In the genomic region with DNA sequence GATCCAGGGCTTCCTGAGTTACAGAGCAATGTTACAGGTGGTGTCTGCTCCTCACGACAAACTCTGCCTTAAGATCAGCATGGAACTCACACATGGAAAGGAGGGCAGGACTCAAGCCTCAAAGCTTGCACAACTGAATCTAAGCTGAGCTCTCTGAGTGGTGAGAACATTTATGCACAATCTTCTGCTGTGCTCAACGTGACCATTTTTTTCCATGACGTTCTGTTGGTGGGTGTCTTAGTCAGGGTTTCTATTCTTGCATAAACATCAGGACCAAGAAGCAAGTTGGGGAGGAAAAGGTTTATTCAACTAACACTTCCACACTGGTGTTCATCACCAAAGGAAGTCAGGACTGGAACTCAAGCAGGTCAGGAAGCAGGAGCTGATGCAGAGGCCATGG, we compare ENCODE assay signal across 26 mouse cellular contexts. TPM values are rescaled to one million over a fixed set of nuclear protein-coding genes. Genes with fewer than 3 reads are reported as not detected.
DNase-seq lines count a peak whose midpoint lies in the region; ATAC-seq lines count a peak whose summit lies in the region.
"Had no signal": no experiment of that assay in that cellular context is flagged by ENCODE, and none has a peak within 500 bp of the region (broad histone marks: within the 10 kb centered on the region; RNA-seq: fewer than 3 reads in every experiment).

No protein-coding gene starts in this region.

- H3K36me3 ChIP-seq in heart, embryonic 10.5 days: no peaks in the 10 kb centered on the region
- H3K36me3 ChIP-seq in heart, embryonic 12.5 days: no peaks in the 10 kb centered on the region
- H3K36me3 ChIP-seq in lung, embryonic 15.5 days: no peaks in the 10 kb centered on the region
- H3K36me3 ChIP-seq in stomach, embryonic 15.5 days: no peaks in the 10 kb centered on the region
- H3K36me3 ChIP-seq: G1E; limb, embryonic 13.5 days; liver, embryonic 15.5 days; neural tube, embryonic 15.5 days had no signal

- no peaks in the 10 kb centered on the region for H3K9me3 ChIP-seq in heart, embryonic 10.5 days
- no peaks in the 10 kb centered on the region for H3K9me3 ChIP-seq in heart, embryonic 12.5 days (replicated peaks)
- no peaks in the 10 kb centered on the region for H3K9me3 ChIP-seq in lung, embryonic 15.5 days
- no peaks in the 10 kb centered on the region for H3K9me3 ChIP-seq in stomach, embryonic 15.5 days
- H3K9me3 ChIP-seq: limb, embryonic 13.5 days; liver, embryonic 15.5 days; neural tube, embryonic 15.5 days had no signal

- H3K9ac ChIP-seq in heart, embryonic 12.5 days: no peak overlapping the region
- H3K9ac ChIP-seq in lung, embryonic 15.5 days: no peak overlapping the region
- no peak overlapping the region for H3K9ac ChIP-seq in stomach, embryonic 15.5 days
- H3K9ac ChIP-seq: limb, embryonic 13.5 days; liver, embryonic 15.5 days; neural tube, embryonic 15.5 days had no signal

- H3K4me3 ChIP-seq in heart, embryonic 10.5 days: no peak overlapping the region
- H3K4me3 ChIP-seq in heart, embryonic 12.5 days: no peak overlapping the region
- no peak overlapping the region for H3K4me3 ChIP-seq in lung, embryonic 15.5 days
- H3K4me3 ChIP-seq in stomach, embryonic 15.5 days (replicated peaks): no peak overlapping the region
- H3K4me3 ChIP-seq: erythroblast, embryonic 14.5 days; limb, embryonic 13.5 days; liver, embryonic 15.5 days; myocyte; neural tube, embryonic 15.5 days had no signal

- H3K27me3 ChIP-seq in heart, embryonic 10.5 days (ENCODE audit: insufficient read depth, poor library complexity, severe bottlenecking): no peaks in the 10 kb centered on the region
- no peaks in the 10 kb centered on the region for H3K27me3 ChIP-seq in heart, embryonic 12.5 days (replicated peaks)
- no peaks in the 10 kb centered on the region for H3K27me3 ChIP-seq in lung, embryonic 15.5 days
- no peaks in the 10 kb centered on the region for H3K27me3 ChIP-seq in stomach, embryonic 15.5 days (replicated peaks)
- H3K27me3 ChIP-seq: limb, embryonic 13.5 days; liver, embryonic 15.5 days; neural tube, embryonic 15.5 days had no signal

- H3K4me2 ChIP-seq in heart, embryonic 12.5 days: no peak overlapping the region
- H3K4me2 ChIP-seq in lung, embryonic 15.5 days: no peak overlapping the region
- no peak overlapping the region for H3K4me2 ChIP-seq in stomach, embryonic 15.5 days
- H3K4me2 ChIP-seq: limb, embryonic 13.5 days; liver, embryonic 15.5 days; neural tube, embryonic 15.5 days had no signal

- ATAC-seq in heart, embryonic 12.5 days (ENCODE audit: insufficient number of reproducible peaks, low FRiP score): no peak
- no peak for ATAC-seq in lung, embryonic 15.5 days (ENCODE audit: borderline replicate concordance, extremely low read depth, low FRiP score, low TSS enrichment)
- no peak for ATAC-seq in stomach, embryonic 15.5 days (ENCODE audit: insufficient read depth, low FRiP score, low read depth)
- ATAC-seq: forebrain, embryonic 14.5 days; hindbrain, embryonic 16.5 days had no signal

- peaks cover 23% of the 10 kb centered on the region for H3K4me1 ChIP-seq in heart, embryonic 10.5 days
- peaks cover 28% of the 10 kb centered on the region for H3K4me1 ChIP-seq in heart, embryonic 12.5 days (replicated peaks)
- peaks cover 32% of the 10 kb centered on the region for H3K4me1 ChIP-seq in lung, embryonic 15.5 days
- H3K4me1 ChIP-seq in stomach, embryonic 15.5 days: no peaks in the 10 kb centered on the region
- H3K4me1 ChIP-seq: limb, embryonic 13.5 days; liver, embryonic 15.5 days had no signal

- WGBS in heart, embryonic 10.5 days: 65% methylated on average over 3 of the region's 3 CpGs
- WGBS in heart, embryonic 12.5 days: 75% methylated on average over 3 of the region's 3 CpGs
- 64% methylated on average over 3 of the region's 3 CpGs for WGBS in lung, embryonic 15.5 days
- 70% methylated on average over 3 of the region's 3 CpGs for WGBS in stomach, embryonic 15.5 days

- DNase-seq in heart, embryonic 10.5 days (ENCODE audit: low spot score): peak; percentile 47
- DNase-seq in lung, postnatal 4 days: no peak
- peak; percentile 45 for DNase-seq in brain, adult 2 months (ENCODE audit: low read depth, low spot score)
- DNase-seq in cerebellum, postnatal 14 days: no peak
- no peak for DNase-seq in cerebellum, postnatal 10 days
- DNase-seq: adrenal gland, adult 8-10 months; B cell, adult 2 months; cerebellum, adult 11-12 months; gastrocnemius, postnatal 10 days; heart, postnatal 14 days; kidney, postnatal 14 days; layer of hippocampus, adult 9-11 months; midbrain, embryonic 14.5 days; right cerebral cortex, postnatal 4 days; thymus, postnatal 14 days had no signal

- H3K27ac ChIP-seq in heart, embryonic 10.5 days: no peak overlapping the region
- no peak overlapping the region for H3K27ac ChIP-seq in heart, embryonic 12.5 days (ENCODE audit: poor library complexity, severe bottlenecking)
- H3K27ac ChIP-seq in lung, embryonic 15.5 days: peak overlapping the region; percentile 62
- peak overlapping the region; percentile 5; the same call in 1 of the 2 replicates for H3K27ac ChIP-seq in stomach, embryonic 15.5 days
- H3K27ac ChIP-seq: limb, embryonic 13.5 days; liver, embryonic 15.5 days; neural tube, embryonic 15.5 days had no signal

RNA-seq across cellular contexts. Expression of gene Rap2a, which starts 57.7 kb away (rescaled TPM):
- 11.7 and 12.9 TPM in 2 replicates for polyA plus RNA-seq in heart, embryonic 10.5 days (2016; fragmentation: Nextera tagmentation; extraction: Ambion mirVana)
- polyA plus RNA-seq in heart, embryonic 12.5 days (2016; fragmentation: Nextera tagmentation; extraction: Ambion mirVana): 16.1 and 16.4 TPM in 2 replicates
- 41.2 and 43.2 TPM in 2 replicates for polyA plus RNA-seq in lung, embryonic 15.5 days (2015; fragmentation: Nextera tagmentation; extraction: Ambion mirVana)
- 21.0 and 22.3 TPM in 2 replicates for polyA plus RNA-seq in stomach, embryonic 15.5 days (2015; fragmentation: Nextera tagmentation; extraction: Ambion mirVana)

Comparison
In these comparisons a context has a peak if more than half of its experiments do, and no peak if none do; other contexts are left out.
1. DNase-seq: peak in heart, embryonic 10.5 days (single experiment) and brain, adult 2 months (single experiment); none in lung, postnatal 4 days (0 of 2), cerebellum, postnatal 14 days (0 of 2) and cerebellum, postnatal 10 days (0 of 2).
2. H3K27ac ChIP-seq: peak in lung, embryonic 15.5 days (single experiment) and stomach, embryonic 15.5 days (single experiment); none in heart, embryonic 10.5 days (single experiment) and heart, embryonic 12.5 days (single experiment).